Mouse (Mus musculus): ENCODE measurements at regions not wholly inside any gene's neighbourhood (a gene's known extent, or its start where the extent isn't known, plus 50 kb on each side); places are given as distances from the start of the nearest gene placed in this dataset.

GRCm38 (mm10) chr7:34507858-34508257 lies 114.7 kb upstream of the Lsm14a start:
- TF ChIP-seq MAX (IDR thresholded peaks at IDR 0.05) = no peak
- peak; percentile 17 for TF ChIP-seq CTCF (IDR thresholded peaks at IDR 0.05; ENCODE audit: control insufficient read depth, insufficient read depth, insufficient read length)
